Mouse (Mus musculus) lung, postnatal 0 days (tissue): ENCODE results near the gene Itprid1.

Source experiments
- CTCF ChIP-seq: IDR thresholded peaks from 2 replicates; pipeline ENCODE4 v1.5.1; 2016; ENCODE audit warnings: antibody characterized with exemption, mild to moderate bottlenecking
- EP300 ChIP-seq: IDR thresholded peaks from 2 replicates; pipeline ENCODE4 v1.6.1; 2016; ENCODE audit warnings: antibody characterized with exemption, mild to moderate bottlenecking, control low read depth

DNA sequence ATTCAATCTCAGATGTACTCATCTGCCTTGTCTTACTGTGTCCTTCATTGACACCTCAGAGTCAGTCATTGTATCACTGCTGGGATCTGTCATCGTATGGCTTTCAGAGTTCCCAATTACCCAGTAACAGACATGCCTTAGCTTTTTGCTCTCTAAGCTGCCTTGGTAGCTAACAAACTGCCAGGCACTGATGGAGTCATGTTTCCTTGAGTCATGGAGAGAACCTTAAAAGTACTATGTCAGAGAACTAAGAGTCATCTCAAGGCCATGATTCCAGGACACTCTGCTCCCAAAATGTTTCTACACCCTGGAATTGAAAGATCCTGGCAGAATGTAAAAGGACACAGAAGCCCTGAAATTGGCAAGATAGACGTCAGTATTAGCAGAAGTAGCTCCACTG lies 143.1 kb downstream of the Itprid1 start:
- TF ChIP-seq CTCF (no peak), EP300 (no peak)
